Mouse (Mus musculus): ENCODE results near the gene Gm6899.

The Gm6899 gene

DNA sequence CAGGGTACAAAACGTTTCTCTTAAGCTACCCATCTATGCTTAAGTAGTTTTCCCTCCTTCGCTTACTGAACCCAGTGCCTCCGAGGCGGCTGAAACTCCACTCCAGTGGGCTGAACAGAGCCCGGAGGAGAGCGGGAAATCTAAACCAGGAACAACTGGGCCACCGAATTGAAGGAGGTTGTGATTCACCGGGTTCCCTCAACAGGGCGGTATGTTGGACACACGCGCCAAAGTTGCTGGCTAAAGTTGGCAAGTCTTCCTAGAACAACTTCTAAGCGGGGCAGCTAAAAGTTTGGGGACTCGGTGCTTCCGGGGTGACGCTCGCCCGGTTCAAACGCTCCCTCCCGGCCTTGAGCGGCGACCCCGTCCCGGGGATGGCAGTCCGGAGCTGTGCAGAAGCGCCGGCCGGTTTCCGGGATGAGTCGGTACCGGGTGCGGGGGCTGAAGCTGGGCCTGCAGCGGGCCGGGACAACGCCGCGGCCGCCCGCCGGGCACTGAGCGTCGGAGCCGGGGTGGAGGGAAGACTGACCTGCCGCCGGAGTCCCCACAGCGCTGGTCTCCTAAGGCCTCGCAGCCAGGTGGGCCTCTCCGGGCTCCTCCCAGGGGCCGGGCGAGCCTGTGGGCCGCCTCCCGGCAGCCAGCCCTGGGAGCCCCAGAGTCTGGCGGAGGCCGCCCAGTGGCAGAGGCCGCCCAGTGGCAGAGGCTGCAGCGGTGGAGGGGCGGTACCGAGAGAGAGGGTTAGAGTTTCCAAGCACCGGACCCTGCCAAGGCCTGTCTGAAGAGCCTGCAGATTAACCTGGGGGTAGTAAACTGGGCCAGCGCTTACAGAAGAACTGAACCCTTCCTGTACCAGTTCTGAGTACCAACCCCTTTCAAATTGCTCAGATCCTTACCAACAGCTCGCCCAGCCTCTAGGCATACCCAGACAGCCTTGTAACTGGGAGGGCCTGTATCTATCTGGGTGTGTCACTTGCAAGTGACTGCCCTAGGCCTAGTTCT is at the start of gene Gm6899, which contains the start of gene Vrk2:
Gm6899 (plus strand) TSS at position 181 of the 999 bp plus-strand sequence.
Vrk2 (minus strand) TSS at position 939 of the 999 bp plus-strand sequence.
- DNase-seq (ENCODE audit: low spot score): no peak

DNA sequence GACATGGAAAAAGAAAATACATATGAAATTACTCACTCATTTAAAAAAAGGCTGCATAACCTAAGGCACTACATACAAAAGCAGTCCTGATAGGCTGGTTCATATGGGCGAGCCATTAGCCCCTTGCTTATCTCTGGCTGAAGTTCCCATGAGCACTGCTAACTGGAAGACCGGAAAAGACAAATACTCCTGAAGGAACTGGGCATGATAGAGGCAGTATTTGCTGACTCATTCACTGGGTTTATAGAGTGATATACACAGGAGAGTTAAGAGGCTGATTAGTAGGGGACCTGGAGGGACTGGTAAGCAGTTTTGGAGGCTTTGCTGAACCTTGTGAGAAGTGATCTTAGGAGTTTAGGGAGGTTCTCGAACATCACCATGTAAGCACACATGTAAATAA is 41.5 kb upstream of the Gm6899 start:
- no peak for DNase-seq (ENCODE audit: low spot score)

DNA sequence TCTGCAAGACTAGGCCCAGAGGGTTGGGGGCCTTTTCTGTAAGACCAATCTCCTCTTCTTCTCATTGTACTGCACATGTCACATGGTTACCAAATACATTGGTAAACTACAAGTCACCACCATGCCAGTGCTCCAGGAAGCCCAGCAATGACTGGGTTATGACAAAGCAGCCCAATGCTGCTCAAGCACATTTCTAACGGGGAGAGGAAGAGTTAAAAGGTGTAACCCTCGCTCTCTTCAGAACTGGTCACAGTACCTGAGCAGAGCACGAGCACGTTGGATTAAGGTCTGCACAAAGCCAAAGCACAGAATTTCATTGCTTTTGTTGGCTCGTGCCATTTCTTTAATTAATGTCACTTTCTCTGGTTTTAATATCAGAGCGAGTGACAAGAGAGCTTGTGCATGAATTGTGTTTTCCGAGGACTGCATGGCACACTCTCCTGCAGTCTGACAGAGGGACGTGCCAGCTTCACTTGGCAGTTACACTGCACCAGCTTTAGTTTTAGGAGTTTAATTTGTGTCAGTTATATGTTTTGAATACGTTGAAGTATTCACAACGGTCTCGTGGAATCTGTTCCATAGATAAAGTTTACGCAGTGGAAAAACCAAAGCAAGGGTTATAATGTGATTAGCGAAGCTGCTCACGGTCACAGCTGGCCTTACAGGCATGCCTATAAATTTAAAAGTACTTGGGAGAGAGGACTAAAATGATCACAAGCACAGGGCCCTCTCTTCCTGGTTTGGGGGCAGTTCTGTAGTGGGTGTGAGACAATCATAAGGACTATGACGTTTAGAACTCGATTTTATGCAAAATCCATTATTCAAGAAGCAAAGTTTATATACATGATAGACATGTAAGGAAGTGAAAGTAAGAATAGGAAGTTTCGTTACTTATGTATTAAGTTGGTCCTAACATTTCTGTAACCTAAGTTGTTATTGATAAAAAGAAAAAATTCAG is 7.4 kb upstream of the Gm6899 start:
- DNase-seq (ENCODE audit: low spot score): no peak

DNA sequence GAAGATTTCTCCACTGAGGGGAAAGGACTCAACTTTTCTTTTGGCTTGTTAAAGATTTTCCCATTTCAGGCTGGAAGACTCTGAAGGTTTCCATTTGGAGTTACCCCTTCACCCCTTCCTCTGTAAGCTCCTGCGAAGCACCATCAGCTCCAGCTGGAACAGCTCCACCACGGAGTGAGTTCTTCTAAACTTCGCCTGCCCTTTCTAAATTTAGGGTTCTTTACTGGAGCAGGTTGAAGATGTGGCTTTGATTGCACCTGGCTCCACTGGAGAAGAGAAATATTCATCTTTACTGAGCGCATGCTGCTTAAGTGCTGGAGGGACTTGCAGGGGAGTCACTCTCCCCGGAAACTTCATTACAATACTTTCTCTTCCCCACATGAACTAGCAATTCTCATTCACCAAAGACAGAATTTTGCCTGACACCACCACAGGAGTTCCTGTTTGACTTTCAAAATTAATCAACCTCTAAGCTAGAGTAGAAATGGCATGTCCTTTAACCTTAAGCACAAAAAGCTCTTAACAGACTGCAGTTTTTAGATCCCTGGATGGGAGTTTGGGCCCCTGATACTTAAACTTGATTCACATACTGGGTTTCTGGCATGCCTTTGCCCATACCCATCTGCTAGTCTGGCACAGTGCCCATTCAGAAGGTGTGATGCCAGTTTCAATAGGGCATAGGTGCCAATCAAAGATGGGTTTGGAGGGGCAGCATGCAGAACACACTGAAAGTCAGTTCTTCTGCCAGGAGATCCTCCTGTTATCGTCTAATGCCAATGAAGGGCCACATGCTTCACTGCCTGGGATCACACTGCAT is 6.5 kb upstream of the Gm6899 start:
- DNase-seq (ENCODE audit: low spot score): no peak

DNA sequence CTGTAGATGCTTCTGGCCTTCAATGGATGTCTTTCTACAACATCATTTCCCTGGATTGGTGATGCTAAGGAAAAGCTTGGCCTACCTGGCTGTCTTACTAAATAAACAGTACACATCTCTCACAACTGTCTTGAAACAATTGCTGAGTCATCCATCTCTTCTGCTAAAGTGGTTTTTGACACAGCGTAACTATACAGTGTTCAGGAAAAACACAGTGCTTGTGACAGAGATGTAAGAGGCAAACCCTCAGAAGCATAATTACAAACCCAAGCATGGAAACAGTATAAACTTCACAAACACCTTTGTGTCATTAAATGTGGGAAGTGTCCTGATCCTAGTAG is 5.9 kb upstream of the Gm6899 start:
- no peak for DNase-seq (ENCODE audit: low spot score)

DNA sequence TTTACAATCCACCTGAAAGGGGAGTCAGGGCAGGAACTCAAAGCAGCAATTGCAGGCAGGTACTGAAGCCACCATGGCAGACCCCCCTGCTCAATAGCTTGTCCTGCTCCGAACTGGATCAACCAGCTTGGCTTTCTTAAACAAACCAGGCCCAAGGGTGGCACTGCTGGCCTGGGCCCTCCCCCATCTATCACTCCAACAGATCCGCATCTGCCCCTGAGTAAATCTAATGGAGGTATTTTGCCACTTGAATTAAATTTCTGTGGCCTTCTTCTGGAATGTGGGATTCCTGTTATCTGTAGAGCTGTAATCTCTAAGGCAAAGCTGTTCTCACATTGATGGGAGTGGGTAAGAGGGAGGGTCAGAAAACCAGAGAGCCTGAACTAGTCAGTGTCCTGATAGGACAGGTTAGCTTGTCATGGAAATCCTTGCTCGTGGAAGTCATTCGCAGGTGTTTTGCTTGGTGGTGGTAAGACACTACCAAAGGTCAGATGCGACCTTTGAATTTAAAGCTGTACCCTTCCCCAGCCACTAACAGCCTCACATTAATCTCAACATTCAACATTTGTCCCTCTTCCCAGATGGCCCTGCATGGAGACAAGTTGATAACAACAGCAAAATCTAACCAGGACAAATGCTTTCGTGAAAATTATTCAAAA is 517 bp upstream of the Gm6899 start:
- no peak for DNase-seq (ENCODE audit: low spot score)

DNA sequence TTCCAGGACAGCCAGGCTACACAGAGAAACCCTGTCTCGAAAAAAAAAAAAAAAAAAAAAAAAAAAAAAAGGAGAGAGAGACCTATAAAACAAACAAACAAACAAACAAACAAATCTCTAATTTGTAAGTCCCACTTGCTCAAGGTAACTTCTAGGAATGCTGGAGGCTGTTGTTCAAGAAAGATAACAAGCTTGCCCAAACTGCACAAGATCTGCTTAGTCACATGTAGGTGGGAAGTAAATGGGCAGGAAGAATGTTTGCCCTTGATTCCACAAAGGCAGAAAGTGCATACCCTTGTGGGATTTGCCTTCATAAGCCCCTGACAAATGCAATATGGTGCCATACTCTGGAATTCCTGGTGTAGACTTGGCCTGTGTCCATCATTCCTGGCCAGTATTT is 1.4 kb downstream of the Gm6899 start:
- no peak for DNase-seq (ENCODE audit: low spot score)

DNA sequence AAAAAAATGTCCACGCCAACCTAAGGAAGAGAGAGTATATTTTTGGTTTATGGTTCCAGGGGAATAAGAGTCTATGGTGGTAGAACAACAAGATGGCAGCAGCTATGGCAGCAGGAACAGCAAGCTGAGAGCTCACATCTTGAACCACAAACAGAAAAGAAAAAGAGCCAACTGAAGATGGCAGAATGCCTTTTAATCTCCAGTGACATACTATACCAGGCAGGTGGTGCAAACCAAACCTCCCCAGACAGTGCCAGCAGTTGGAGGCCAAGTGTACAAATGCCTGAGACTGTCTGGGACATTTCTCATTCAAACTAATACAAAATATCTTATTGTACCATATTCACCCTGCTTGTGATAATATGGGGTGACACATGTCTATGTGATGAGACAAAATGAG is 3.1 kb downstream of the Gm6899 start:
- DNase-seq (ENCODE audit: low spot score): no peak

DNA sequence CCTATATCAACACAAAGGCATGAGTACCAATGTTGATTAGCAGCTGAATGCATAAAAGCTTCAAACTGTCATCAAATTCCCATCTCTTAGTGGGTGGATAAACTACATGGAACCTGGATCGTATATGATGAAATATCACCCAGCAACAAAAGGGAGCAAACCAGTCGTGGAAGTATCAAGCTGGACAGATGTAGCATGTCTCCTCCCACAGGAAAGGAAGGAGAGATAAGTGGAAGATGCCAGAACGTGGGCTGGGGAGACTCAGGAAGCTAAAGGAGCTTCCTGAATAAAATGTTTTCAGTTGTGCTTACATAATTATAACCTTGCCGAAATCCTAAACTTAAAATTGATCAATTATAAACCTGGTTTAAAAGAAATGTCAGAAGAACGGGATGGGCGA is 4.1 kb downstream of the Gm6899 start:
- no peak for DNase-seq (ENCODE audit: low spot score)

DNA sequence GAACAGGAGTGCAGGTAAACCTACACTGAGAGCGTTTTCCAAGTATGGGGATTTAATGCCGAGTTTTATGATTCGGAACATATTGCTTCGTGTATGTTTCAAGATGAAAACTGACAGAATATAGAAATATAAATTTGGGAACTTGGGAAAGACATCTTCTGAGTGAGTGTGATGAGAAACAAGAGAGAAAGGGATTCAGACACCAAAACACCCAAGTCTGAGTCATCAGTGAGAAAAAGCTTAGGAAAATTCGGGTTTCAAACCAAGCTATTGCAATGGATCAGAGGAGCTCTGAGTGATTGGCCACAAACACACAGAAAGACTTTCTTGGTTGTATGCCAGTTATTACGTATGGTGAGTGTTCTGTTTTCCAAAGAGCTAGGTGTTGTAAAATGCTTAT is 4.7 kb downstream of the Gm6899 start:
- no peak for DNase-seq (ENCODE audit: low spot score)

DNA sequence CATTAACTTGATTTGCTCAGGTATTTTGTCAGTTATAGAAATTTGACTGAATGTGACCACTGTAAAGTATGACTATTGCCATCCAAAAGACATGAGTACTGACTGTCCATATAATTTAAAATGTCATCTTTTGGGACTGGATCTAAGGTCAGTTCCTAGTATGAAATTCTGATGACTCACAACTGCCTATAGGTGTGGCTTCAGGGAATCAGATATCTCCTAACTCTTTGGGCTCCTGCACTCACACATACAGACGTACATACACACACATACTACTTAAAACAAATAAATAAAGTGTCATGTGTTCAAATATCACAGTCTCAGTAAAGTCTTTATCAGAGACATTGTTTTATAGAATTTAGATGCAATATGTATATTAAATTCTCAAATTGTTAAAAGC is 5.8 kb downstream of the Gm6899 start:
- no peak for DNase-seq (ENCODE audit: low spot score)

DNA sequence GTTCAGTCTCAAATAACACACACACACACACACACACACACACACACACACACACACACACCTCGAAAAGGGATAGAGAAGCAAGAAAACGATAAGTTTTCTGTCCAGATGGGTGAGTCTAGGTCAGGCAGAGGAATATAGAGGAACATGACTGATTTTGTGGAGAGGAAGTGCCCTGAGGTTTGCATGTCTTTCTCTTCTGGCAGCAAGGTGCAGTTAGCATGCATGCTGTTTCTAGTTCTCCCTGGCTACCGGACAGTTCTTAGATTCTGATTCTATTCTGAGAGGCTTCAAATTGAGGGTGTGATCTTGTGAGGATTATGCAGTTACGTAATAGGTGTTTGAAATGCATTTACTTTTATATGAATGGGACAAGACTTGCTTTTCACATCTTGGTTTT is 7.7 kb downstream of the Gm6899 start:
- DNase-seq (ENCODE audit: low spot score): no peak

DNA sequence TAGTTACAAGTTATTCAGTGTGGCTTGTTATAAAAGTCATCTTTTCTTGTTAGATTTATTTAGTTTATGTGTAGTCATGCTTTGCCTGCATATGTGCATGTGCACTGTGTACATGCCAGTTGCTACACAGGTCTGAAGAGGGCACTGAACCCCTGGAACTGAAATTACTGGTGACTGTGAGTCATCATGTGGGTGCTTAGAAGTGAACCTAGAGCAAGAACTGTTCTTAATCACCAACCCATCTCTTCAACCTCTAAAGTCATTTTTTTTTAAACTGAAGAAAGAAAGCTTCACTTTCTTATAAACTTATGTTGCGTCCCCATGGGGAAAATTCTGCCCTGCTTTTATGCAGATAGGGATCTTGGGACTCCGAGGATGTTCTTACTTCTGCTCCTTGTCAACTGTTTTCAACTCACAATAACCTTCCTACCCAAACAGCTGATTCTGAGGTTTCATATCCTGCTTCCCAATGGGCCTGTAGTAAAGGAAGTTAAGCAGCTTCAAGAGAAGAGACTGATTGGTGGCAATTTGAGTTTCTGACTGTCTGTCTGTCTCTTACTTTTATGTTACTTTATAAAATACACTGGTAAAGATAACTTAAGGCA is 8.6 kb downstream of the Gm6899 start:
- no peak for DNase-seq (ENCODE audit: low spot score)

DNA sequence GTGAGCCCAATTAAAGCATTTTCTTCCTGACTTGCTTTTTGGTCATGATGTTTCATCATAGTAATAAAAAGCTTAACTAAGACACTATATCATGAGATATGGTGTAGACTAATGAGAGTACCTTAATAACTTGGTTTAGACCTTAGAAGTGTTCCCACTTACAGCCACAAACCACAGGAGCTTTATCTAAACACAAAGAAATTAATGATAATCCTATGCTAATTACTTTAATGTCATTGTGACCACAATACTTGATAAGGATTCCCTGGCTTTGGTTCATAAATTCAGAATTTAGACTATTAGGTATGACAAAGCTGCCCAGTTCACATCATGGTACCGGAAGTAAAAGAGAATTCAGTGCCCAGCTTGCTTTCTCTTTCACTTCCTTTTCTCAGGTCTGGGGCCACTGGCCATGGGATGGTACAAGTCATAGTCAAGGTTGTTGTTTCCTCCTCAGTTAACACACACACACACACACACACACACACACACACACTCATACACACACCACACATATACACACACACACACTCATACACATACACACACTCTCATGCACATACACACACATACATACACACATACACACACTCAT is 11.1 kb downstream of the Gm6899 start:
- no peak for DNase-seq (ENCODE audit: low spot score)

DNA sequence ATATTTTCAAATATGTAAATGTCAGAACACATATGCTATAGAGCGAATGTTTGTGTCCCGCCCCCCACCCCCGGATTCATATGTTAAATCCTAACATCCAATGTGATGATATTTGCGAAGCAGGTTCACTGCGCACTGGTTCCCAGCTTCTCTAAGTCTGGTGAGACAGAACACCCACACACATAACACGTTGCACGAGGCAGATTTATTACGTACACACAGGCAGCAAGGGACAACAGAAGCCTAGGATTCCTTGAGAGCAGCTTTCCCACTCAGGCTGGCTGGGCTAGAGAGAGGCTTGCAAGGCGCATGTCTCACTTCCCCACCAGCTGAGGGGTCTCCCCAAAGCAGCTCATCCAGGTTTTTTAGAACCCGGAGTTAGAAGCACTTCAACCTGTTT is 15.8 kb downstream of the Gm6899 start:
- no peak for DNase-seq (ENCODE audit: low spot score)

DNA sequence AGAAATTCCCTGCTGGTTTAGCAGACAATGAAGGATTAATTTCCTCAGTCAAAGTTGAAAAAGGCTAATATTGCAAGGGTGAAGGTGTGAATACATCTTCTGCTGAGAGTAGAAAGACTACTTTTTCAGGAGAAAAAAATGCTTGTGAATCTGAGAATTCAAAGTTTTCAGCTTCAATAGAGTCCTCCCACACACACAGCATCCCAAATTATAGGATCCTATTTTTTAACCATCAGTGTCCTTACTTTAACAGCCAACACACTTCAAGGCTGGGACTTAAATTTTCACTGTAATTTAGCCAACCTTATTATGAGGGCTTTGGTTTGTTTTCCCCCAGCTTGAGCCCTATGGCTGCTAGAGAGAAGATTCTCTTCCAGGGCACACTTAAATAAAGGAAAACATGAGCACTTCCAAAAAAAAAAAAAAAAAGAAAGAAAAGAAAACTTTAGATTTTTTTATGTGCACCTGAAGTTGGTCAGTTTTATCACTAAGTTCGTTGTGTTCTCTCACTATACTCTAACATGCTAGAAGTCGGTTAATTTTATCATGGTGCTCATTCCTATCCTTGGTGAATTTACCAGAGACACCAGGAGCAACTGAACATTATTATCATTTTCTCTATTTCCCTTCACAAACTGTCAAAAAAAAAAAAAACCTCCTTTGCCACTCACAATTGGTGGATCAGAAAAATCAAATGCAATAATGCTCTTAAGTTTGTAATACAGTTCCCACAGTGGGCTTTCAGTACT is 25.6 kb downstream of the Gm6899 start:
- no peak for DNase-seq (ENCODE audit: low spot score)

DNA sequence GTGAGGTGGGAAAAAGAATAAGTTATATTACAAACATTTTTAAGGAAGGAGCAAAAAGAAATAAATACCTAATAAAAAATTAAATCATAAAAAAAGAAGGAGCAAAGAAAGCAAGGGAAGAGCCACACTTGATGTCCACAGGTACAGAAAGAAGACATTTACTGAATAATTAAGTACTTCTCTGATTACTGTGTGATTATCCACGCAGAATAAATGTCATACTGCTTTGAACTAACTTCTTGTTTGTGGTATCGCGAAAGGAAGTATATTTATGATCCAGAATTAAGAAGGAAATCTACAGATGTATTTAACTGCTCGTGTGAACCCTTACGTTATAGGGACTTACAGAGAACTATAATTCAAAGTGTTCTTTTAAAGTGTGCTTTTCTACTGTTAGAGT is 29.7 kb downstream of the Gm6899 start:
- no peak for DNase-seq (ENCODE audit: low spot score)

DNA sequence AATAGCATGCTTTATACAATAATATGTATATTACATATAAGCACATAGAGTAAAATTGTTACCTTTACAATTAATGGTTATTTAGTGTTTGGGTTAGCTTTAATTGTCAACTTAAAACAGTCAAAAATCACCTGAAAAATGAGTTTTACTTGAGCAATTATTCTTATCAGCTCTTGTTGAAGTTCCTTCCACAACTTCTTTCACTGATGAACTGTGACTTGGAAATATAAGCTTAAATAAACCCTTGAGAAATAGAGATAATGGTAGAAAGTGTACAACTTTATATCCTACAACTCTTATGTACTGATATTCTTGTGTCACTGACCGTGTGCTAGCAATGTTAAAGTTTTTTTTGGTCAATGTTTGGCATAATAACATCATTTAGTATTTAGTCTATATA is 43.2 kb downstream of the Gm6899 start:
- DNase-seq (ENCODE audit: low spot score): no peak

DNA sequence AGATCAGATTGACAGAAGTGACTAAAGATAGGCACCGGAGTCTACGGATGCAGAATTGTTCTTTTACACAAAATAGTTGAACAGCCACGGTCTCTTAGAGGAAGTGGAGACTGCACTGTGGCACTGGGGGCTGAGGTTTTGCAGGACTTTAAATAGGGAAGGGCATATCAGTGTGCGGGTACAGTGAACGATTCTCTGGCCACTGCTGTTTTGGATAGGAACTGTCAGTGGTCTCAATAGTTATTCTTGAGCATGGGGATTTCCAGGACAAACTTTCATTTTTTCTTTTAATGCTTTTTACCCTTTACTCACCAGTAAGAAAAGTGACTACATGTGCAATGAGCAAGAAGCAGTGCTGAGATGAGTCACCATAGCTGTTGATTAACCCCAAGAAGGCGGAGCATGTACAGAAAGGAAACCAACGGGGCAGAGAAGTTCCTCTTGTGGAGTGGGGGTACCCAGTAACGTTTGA is 47.3 kb downstream of the Gm6899 start:
- DNase-seq (ENCODE audit: low spot score): peak; percentile 2

DNA sequence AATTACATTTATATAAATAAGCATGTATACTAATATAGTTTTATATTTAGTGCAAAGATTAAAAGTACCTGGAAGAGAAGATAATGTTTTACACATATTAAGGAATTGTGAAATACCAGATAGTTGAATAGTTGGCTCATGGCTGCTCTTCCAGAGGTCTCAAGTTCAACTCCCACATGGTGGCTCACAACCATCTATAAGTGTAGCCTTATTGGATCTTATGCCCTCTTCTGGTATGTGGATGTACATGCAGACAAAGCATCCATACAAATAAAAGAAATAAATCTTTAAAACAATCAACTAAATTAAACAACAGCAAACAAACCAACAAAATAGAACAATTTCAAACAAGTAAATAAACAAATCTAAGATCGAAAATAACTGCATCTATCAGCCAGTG is 49.1 kb downstream of the Gm6899 start:
- DNase-seq (ENCODE audit: low spot score): no peak
